Mouse (Mus musculus) megakaryocyte, embryonic 14.5 days (primary cell): ENCODE results near the gene 1700123O20Rik.

Experiments
- FLI1 ChIP-seq: IDR thresholded peaks from 2 replicates; pipeline ENCODE4 v1.6.1; 2012; ENCODE audit warnings: low read length, inconsistent platforms, mixed read lengths
- GATA1 ChIP-seq: IDR thresholded peaks from 3 replicates; pipeline ENCODE4 v1.6.1; 2012; ENCODE audit warnings: mixed read lengths, low read length, inconsistent platforms, borderline replicate concordance

- no peak for TF ChIP-seq GATA1
- TF ChIP-seq FLI1: no peak
Measured at GRCm38 (mm10) chr14:54646898-54647636, 38.9 kb upstream of the 1700123O20Rik start.
